Mouse (Mus musculus): ENCODE measurements around the gene Olfr609.
"Not testable (repeated sequence)": the region's sequence is repeated elsewhere in the genome, so short reads cannot be mapped to it uniquely, and the experiment has no call there.

Gene Olfr609

GRCm38 (mm10) chr7:103497962-103498361, at the start of gene Olfr609:
Gene Olfr609, minus strand, starts transcription at chr7:103498062.
- DNase-seq, result no peak

GRCm38 (mm10) chr7:103542617-103543016, 44.8 kb upstream of the Olfr609 start, which contains the start of gene Olfr612:
Gene Olfr612, minus strand, starts transcription at chr7:103542717.
- not testable (repeated sequence) for DNase-seq

- not testable (repeated sequence) for DNase-seq
These were observed 22.9 kb upstream of the Olfr609 start, which contains the start of gene Olfr611 for GRCm38 (mm10) chr7:103520746-103521145. Gene Olfr611, minus strand, starts transcription at chr7:103520846.

GRCm38 (mm10) chr7:103512022-103512421, 14.2 kb upstream of the Olfr609 start, which contains the start of gene Olfr610:
Gene Olfr610, minus strand, starts transcription at chr7:103512122.
- DNase-seq, result no peak

GRCm38 (mm10) chr7:103477106-103477505, 20.8 kb downstream of the Olfr609 start:
- DNase-seq, result not testable (repeated sequence)

GRCm38 (mm10) chr7:103469577-103469976, 28.3 kb downstream of the Olfr609 start, which contains the start of gene Olfr608:
Gene Olfr608, plus strand, starts transcription at chr7:103469877.
- DNase-seq, result no peak

- no peak for DNase-seq
These were observed 37.3 kb downstream of the Olfr609 start for GRCm38 (mm10) chr7:103460590-103460989.

GRCm38 (mm10) chr7:103448746-103449145, 49.1 kb downstream of the Olfr609 start, which contains the start of gene Olfr606:
Gene Olfr606, plus strand, starts transcription at chr7:103449046.
- DNase-seq, result no peak

- DNase-seq, result no peak
These were observed 52.5 kb downstream of the Olfr609 start, which contains the start of gene Olfr605 for GRCm38 (mm10) chr7:103445339-103445738. Gene Olfr605, minus strand, starts transcription at chr7:103445439.
